Mouse (Mus musculus): ENCODE data around the gene Sbk3. TPM values are rescaled to one million over a fixed set of nuclear protein-coding genes. Genes with fewer than 3 reads are reported as not detected.
A peak's percentile ranks its signal among the peaks of the same experiment; 100 is the strongest.

Gene Sbk3
- total RNA-seq, 2 experiments from 2014 or later: 21.0 to 24.3 TPM

GRCm38 (mm10) chr7:4928323-4928722, 42.6 kb downstream of the Sbk3 start:
- DNase-seq: no peak

GRCm38 (mm10) chr7:4927711-4928110, 43.3 kb downstream of the Sbk3 start:
- DNase-seq: no peak

GRCm38 (mm10) chr7:4926849-4927248, 44.1 kb downstream of the Sbk3 start:
- no peak for DNase-seq

GRCm38 (mm10) chr7:4925441-4926381, 45.3 kb downstream of the Sbk3 start, which contains the start of gene Ssc5d:
Ssc5d (plus strand) TSS chr7:4925785.
- peak; percentile 70 for DNase-seq

- DNase-seq: peak; percentile 67
These were observed 46.1 kb downstream of the Sbk3 start for GRCm38 (mm10) chr7:4924891-4925301.

GRCm38 (mm10) chr7:4924483-4924882, 46.5 kb downstream of the Sbk3 start:
- no peak for DNase-seq

- DNase-seq: peak; percentile 67
These were observed 47.2 kb downstream of the Sbk3 start for GRCm38 (mm10) chr7:4923586-4924364.

GRCm38 (mm10) chr7:4922931-4923565, 47.9 kb downstream of the Sbk3 start:
- DNase-seq: peak; percentile 56

GRCm38 (mm10) chr7:4922508-4922907, 48.5 kb downstream of the Sbk3 start:
- DNase-seq: peak; percentile 79

GRCm38 (mm10) chr7:4921824-4922482, 49.0 kb downstream of the Sbk3 start, which contains the start of gene Nat14:
Nat14 (plus strand) TSS chr7:4922028.
- no peak for DNase-seq

GRCm38 (mm10) chr7:4920976-4921823, 49.8 kb downstream of the Sbk3 start:
- DNase-seq: peak; percentile 58

GRCm38 (mm10) chr7:4920496-4920895, 50.5 kb downstream of the Sbk3 start:
- DNase-seq: no peak

- no peak for DNase-seq
These were observed 51.0 kb downstream of the Sbk3 start for GRCm38 (mm10) chr7:4919971-4920370.

- DNase-seq: no peak
These were observed 51.9 kb downstream of the Sbk3 start for GRCm38 (mm10) chr7:4919096-4919495.

GRCm38 (mm10) chr7:4918681-4919080, 52.3 kb downstream of the Sbk3 start:
- DNase-seq: no peak

- DNase-seq: no peak
These were observed 53.5 kb downstream of the Sbk3 start for GRCm38 (mm10) chr7:4917494-4917893.

- DNase-seq: no peak
These were observed 55.1 kb downstream of the Sbk3 start for GRCm38 (mm10) chr7:4915669-4916416.
